Mouse (Mus musculus) forebrain, embryonic 12.5 days (tissue): ENCODE data around the gene Chmp2a. TPM values are rescaled to one million over a fixed set of nuclear protein-coding genes. Genes with fewer than 3 reads are reported as not detected.

ENCODE experiments used
- ATAC-seq: fragments of 200-750 bp; cut with Nextera tagmentation; 2 replicates; pipeline ENCODE4 v1.8.0; 2017; ENCODE audit warnings: moderate TSS enrichment; ENCODE audit not compliant: low FRiP score
- H3K27ac ChIP-seq: fragments of 300-500 bp; sonication (generic); 2 replicates; pipeline ENCODE4 v1.5.1; 2016; ENCODE audit warnings: mild to moderate bottlenecking
- H3K27me3 ChIP-seq: fragments of 300-500 bp; sonication (generic); 2 replicates; pipeline ENCODE4 v1.6.1; 2016; ENCODE audit warnings: mild to moderate bottlenecking
- H3K36me3 ChIP-seq: fragments of 300-500 bp; sonication (generic); replicated peaks from 2 replicates; pipeline ENCODE4 v1.6.1; 2016; ENCODE audit warnings: mild to moderate bottlenecking
- H3K4me1 ChIP-seq: fragments of 300-500 bp; sonication (generic); 2 replicates; pipeline ENCODE4 v1.6.1; 2016
- H3K4me2 ChIP-seq: fragments of 300-500 bp; sonication (generic); 2 replicates; pipeline ENCODE4 v1.6.1; 2016; ENCODE audit warnings: mild to moderate bottlenecking, moderate library complexity
- H3K4me3 ChIP-seq: fragments of 300-500 bp; sonication (generic); replicated peaks from 2 replicates; pipeline ENCODE4 v1.5.1; 2016; ENCODE audit warnings: mild to moderate bottlenecking
- H3K9ac ChIP-seq: fragments of 300-500 bp; sonication (generic); 2 replicates; pipeline ENCODE4 v1.6.1; 2016; ENCODE audit warnings: mild to moderate bottlenecking
- H3K9me3 ChIP-seq: fragments of 300-500 bp; sonication (generic); 2 replicates; pipeline ENCODE4 v1.6.1; 2016
- WGBS: fragments of 180-500 bp; shearing (Covaris S2); methylation state at CpG from one replicate; pipeline ENCODE4 v1.1.7; 2016; 5-methylcytosine and 5-hydroxymethylcytosine counted together
- polyA plus RNA-seq: library from polyadenylated mRNA; unstranded; fragments of >200 nt; fragmentation: Nextera tagmentation; extraction: Ambion mirVana; gene quantifications from 2 replicates; pipeline ENCODE4 v1.2.1, GENCODE M21; 2016

The Chmp2a gene
- polyA plus RNA-seq, 1 experiment from 2014 or later, result 132 TPM

DNA sequence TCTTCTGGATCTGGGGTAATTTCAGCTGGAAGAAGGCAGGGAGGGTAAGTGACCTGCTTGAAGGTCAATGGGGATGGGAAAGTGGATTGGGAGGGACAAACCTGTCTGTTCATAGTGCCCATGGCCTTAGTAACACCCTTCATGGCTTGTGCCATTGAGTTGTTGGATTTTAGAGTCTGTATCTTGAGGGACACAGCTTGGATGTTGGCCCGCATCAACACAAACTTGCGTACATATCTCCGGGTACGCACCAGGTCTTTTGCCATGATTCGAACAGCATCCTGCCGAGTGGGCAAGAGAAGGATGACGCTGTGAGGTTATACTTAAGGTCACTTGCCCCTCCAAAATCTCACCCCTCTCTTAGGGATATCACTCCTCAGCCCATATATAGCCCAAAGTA is 2.1 kb downstream of the Chmp2a start:
- no peak for ATAC-seq
- 94% methylated on average over 7 of the region's 7 CpGs for WGBS
- H3K36me3 ChIP-seq, result peaks cover 77% of the 10 kb centered on the region

DNA sequence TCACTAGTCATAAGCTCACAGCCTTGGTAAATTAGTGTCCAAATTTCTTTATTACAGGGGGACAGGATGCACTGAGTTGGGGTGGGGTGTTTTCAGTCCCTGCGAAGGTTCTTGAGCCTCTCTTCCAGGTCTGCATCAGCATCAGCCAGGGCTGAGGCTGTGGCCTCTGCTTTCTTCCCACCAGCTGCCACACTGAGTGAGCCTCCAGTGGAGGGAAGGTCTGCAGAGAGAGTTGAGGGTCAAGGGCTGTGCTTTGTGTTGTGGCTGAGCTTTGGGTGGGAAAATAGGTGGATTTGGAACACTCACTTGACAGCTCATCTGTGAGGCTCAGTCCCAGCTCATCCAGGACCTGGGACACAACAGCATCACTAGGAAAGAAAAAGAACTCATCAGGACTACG is 2.6 kb downstream of the Chmp2a start:
- Histone ChIP-seq H3K27me3 (no peaks in the 10 kb centered on the region), H3K4me3 (no peak overlapping the region), H3K9ac (no peak overlapping the region), H3K9me3 (no peaks in the 10 kb centered on the region), H3K36me3 (peaks cover 83% of the 10 kb centered on the region), H3K4me2 (no peak overlapping the region), H3K4me1 (peaks cover 41% of the 10 kb centered on the region), H3K27ac (no peak overlapping the region)
- 87% methylated on average over 2 of the region's 2 CpGs for WGBS
- no peak for ATAC-seq

More for the DNA sequence above, 2.1 kb downstream of the Chmp2a start:
- Histone ChIP-seq H3K9ac (no peak overlapping the region), H3K9me3 (no peaks in the 10 kb centered on the region), H3K27ac (no peak overlapping the region), H3K27me3 (no peaks in the 10 kb centered on the region), H3K4me2 (no peak overlapping the region), H3K4me3 (no peak overlapping the region), H3K4me1 (peaks cover 38% of the 10 kb centered on the region)

DNA sequence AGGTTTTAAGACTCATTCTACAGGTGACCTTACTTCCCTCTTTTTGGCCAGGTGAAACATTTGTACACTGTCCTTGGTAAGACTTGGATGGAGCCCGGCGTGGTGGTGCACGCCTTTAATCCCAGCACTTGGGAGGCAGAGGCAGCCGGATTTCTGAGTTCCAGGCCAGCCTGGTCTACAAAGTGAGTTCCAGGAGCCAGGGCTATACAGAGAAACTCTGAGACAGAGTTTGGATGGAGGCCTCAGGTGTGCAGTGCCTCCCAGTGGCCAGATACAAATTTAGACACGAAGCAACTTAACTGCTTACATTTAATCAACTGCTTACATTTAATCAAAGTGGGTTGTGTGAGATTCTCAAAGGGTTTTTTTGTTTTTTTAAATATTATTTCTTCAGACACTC is 3.5 kb downstream of the Chmp2a start:
- Histone ChIP-seq H3K9ac (no peak overlapping the region), H3K4me3 (no peak overlapping the region), H3K27me3 (no peaks in the 10 kb centered on the region), H3K27ac (no peak overlapping the region), H3K4me1 (peaks cover 41% of the 10 kb centered on the region), H3K9me3 (no peaks in the 10 kb centered on the region), H3K4me2 (no peak overlapping the region), H3K36me3 (peaks cover 86% of the 10 kb centered on the region)
- no peak for ATAC-seq
- 69% methylated on average over 5 of the region's 5 CpGs for WGBS

DNA sequence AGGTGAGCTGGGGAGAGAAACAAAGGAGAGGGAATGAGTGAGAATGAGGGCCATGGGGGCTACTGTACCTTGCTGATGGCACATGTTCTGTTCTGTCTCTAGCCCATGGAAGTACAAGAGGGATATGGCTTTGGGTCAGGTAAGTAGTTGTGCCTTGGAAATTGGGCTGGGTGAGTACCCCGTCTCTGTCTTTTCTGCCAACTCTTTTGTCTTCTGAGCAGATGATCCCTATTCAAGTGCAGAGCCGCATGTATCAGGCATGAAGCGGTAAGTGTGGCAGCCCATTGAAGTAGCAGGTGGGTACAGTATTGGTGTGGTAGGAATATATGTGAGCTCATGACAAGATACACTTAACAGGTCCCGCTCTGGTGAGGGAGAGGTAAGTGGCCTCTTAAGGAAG is 5.6 kb downstream of the Chmp2a start:
- H3K9ac ChIP-seq, result no peak overlapping the region
- peaks cover 37% of the 10 kb centered on the region for H3K4me1 ChIP-seq
- no peak overlapping the region for H3K4me3 ChIP-seq
- H3K36me3 ChIP-seq, result peaks cover 83% of the 10 kb centered on the region
- H3K27ac ChIP-seq, result no peak overlapping the region
- no peak for ATAC-seq
- no peak overlapping the region for H3K4me2 ChIP-seq
- WGBS, result 89% methylated on average over 4 of the region's 4 CpGs
- no peaks in the 10 kb centered on the region for H3K27me3 ChIP-seq
- H3K9me3 ChIP-seq, result no peaks in the 10 kb centered on the region

DNA sequence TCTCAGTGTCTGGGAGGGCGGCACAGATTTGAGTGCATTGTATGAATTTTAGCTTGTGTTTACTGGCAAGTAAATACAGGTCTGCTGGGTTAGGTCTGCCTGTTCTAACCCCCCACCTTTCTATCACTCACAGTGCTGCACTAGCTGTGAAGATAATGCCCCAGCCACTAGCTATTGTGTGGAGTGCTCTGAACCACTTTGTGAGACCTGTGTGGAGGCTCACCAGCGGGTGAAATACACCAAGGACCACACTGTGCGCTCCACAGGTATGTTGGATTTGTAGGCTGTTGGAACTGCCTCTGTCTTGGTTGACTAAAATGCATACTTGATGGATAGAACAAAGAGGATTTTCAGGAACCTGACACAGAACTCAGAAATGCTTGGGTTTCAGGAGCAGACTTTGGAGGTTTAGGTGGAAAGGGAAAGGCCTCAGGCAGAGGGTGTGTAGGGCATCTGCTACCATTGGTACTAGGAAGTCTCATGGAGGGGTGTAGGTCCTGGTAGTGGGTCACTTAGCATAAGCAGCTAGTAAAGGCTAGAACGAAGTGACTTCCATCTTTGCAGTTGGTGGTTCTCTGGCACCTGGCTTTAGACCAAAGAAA is 9.0 kb downstream of the Chmp2a start:
- Histone ChIP-seq H3K4me3 (peak overlapping the region; percentile 97), H3K4me2 (peak overlapping the region; percentile 99), H3K4me1 (peaks cover 33% of the 10 kb centered on the region), H3K27ac (peak overlapping the region; percentile 100), H3K9ac (peak overlapping the region; percentile 98), H3K9me3 (no peaks in the 10 kb centered on the region), H3K27me3 (no peaks in the 10 kb centered on the region), H3K36me3 (peaks cover 53% of the 10 kb centered on the region)
- 35% methylated on average over 4 of the region's 4 CpGs for WGBS
- no peak for ATAC-seq

DNA sequence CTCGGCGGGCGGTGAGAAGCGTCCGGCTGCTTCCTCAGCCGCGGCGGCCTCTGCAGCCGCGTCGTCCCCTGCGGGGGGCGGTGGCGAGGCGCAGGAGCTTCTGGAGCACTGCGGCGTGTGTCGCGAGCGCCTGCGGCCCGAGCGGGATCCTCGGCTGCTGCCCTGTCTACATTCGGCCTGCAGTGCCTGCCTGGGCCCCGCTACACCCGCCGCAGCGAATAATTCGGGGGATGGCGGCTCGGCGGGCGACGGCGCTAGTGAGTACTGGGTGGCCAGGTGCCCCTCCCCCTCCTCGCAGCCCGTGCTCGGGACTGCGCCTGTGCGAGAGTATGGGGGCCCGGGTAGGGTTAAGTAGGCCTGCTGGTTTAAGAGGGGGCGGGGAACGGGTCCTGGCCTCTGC is 9.8 kb downstream of the Chmp2a start:
- peaks cover 33% of the 10 kb centered on the region for H3K4me1 ChIP-seq
- peak; percentile 61 for ATAC-seq
- peak overlapping the region; percentile 100 for H3K27ac ChIP-seq
- H3K9ac ChIP-seq, result peak overlapping the region; percentile 98
- WGBS, result 0% methylated on average over 37 of the region's 44 CpGs
- H3K36me3 ChIP-seq, result peaks cover 45% of the 10 kb centered on the region
- no peaks in the 10 kb centered on the region for H3K9me3 ChIP-seq
- H3K27me3 ChIP-seq, result no peaks in the 10 kb centered on the region
- H3K4me3 ChIP-seq, result peak overlapping the region; percentile 97
- H3K4me2 ChIP-seq, result peak overlapping the region; percentile 99

DNA sequence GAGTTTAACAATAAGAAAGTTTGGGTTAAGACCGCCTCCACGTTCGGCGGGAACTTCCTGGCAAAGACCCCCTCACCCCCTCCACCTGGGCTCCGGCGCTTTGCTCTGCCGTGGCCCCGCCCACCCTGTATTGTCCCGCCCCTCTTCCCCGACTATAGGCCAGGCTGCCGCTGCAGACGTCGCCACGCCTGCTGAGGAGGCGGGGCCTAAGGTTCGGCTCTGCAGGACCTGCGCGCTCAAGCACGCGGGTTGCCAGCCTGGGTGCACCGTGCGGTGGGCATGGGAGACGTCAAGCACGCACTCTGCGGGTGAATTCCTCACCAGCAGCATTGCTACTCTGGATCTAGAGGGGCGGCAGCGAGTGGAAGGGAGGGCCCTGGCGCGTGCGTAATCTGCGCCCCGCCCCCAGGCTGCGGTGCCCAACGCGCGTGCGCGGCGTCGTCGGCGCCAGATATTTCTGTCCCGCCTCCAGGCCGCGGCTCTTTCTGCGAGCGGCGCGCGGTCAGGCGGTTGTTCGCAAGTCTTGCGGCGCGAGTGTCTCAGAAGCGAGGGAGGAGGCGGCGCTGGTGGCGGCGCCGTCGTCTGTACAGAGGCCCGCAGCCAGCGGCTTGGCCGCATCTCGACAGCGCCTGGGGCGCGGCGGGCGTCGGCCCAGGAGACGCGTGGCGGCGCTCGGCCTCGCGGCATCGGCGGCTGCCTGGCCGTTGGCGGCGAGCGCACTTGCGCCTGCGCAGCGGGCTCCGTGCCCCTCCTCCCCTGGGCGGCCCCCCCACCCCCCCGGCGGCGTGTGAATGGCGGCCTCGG is 10.5 kb downstream of the Chmp2a start:
- Histone ChIP-seq H3K4me3 (peak overlapping the region; percentile 97), H3K36me3 (peaks cover 38% of the 10 kb centered on the region), H3K4me1 (peaks cover 33% of the 10 kb centered on the region), H3K9ac (peak overlapping the region; percentile 98), H3K27me3 (no peaks in the 10 kb centered on the region), H3K4me2 (peak overlapping the region; percentile 99), H3K9me3 (no peaks in the 10 kb centered on the region), H3K27ac (peak overlapping the region; percentile 100)
- WGBS, result under 1% methylated on average over 81 of the region's 95 CpGs
- peak; percentile 87 for ATAC-seq

DNA sequence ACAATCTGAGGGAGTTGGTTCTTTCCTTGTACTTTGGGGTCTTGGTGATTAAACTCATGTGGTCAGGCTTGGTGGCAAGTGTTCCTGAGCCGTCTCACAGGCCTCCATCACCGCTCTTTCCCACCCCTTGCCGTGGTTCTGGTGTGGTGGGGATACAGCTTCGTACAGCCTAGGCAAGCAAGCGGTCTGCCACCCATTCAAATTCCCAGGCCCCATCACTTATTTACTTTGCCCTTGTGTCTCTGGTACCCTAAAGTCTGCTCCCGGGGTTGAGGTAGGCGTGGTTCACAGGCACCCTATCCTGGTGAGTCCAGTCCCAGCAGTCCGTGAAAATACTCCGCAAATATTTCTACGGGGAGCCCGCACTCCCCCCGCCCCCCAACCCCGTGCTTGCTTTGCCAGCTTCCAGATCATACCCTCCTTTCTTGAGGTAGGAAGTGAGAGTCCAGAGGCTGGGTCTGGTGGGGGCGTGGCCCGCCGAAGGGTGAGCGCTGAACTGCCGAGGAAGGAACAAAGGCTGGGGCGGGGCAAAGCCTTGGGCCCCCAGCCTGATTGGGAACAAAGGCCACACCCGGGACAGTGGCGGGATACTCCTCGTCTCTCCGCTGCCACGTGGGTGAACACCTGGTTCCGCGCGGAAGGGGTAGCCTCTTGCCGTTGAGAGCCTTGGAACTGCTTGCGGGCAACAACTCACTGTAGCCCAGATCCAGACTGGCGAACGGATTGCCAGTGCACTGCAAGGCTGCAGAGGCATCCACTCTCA is 11.7 kb downstream of the Chmp2a start:
- Histone ChIP-seq H3K9me3 (no peaks in the 10 kb centered on the region), H3K4me3 (peak overlapping the region; percentile 97), H3K27ac (peak overlapping the region; percentile 100), H3K4me1 (peaks cover 33% of the 10 kb centered on the region), H3K27me3 (no peaks in the 10 kb centered on the region), H3K36me3 (peaks cover 27% of the 10 kb centered on the region), H3K4me2 (peak overlapping the region; percentile 99), H3K9ac (peak overlapping the region; percentile 98)
- 3% methylated on average over 31 of the region's 31 CpGs for WGBS
- peak; percentile 70 for ATAC-seq

DNA sequence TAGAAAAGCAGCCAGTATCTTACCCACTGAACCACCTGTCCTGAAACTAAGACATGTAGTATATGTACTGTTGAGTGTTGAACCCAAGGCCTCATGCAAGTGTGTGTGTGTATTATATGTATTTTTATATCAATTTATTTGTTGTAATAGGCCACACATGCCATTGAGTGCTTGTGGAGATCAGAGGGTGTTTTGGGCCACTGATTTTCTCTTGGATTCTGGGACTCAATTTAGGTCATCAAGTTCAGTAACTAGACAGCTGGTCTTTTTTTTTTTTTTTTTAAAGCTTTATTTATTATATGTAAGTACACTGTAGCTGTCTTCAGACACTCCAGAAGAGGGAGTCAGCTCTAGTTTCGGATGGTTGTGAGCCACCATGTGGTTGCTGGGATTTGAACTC is 19.4 kb downstream of the Chmp2a start:
- Histone ChIP-seq H3K9ac (no peak overlapping the region), H3K4me2 (no peak overlapping the region), H3K4me1 (peaks cover 5% of the 10 kb centered on the region), H3K27ac (no peak overlapping the region), H3K36me3 (no peaks in the 10 kb centered on the region), H3K27me3 (no peaks in the 10 kb centered on the region), H3K4me3 (no peak overlapping the region), H3K9me3 (no peaks in the 10 kb centered on the region)
- WGBS, result 96% methylated on average over 1 of the region's 1 CpGs
- no peak for ATAC-seq

DNA sequence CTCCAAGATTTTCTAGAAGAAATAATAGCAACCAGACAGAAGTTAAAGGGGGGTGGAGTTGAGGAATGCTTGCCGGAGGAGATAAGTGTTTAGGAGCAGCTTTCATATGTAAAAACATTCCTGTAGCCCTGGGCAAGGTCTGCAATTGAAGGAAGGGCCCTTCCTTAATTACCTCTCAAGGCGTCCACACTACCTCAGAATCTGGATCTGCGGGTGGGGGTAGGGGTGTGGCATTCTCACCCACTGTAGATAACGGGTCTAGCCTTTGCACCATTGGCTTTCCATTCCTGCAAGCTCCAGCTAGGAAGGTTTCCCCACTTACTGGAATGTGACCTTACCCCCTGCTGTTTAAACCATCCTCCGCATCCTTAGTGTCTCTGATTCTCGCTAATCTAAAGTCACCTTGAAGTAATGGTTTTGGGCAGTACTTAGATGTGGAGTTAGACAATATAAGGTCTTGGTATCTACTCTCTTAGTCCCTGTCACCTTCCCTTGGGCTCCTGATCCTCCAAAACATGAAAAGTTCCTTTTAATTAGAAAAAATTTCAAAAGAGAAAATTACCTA is 20.2 kb downstream of the Chmp2a start:
- ATAC-seq, result no peak
- peaks cover 7% of the 10 kb centered on the region for H3K4me1 ChIP-seq
- H3K27ac ChIP-seq, result no peak overlapping the region
- no peak overlapping the region for H3K4me3 ChIP-seq
- H3K36me3 ChIP-seq, result no peaks in the 10 kb centered on the region
- H3K4me2 ChIP-seq, result no peak overlapping the region
- 44% methylated on average over 6 of the region's 6 CpGs for WGBS
- H3K9ac ChIP-seq, result no peak overlapping the region
- H3K9me3 ChIP-seq, result no peaks in the 10 kb centered on the region
- no peaks in the 10 kb centered on the region for H3K27me3 ChIP-seq

DNA sequence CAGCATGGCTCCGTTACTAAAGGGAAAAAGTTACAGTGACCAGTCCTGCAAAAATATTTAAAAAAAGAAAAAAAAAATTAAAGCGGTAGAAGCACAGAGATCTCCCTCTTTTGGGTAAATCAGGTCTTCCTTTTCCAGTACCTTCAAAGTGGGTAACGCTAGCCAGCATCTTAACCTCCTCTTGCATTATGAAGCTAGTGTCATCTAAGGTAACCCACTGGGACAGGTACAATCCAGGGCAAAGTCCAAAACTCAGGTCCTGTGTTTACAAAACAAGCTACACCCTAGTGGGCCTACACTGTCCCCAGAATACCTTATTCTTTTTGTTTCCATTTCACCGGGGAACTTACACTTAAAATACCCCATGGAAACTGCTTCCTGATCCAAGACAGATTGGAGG is 20.9 kb downstream of the Chmp2a start:
- H3K36me3 ChIP-seq, result no peaks in the 10 kb centered on the region
- no peak for ATAC-seq
- no peak overlapping the region for H3K27ac ChIP-seq
- H3K9ac ChIP-seq, result no peak overlapping the region
- H3K4me1 ChIP-seq, result peaks cover 10% of the 10 kb centered on the region
- no peak overlapping the region for H3K4me2 ChIP-seq
- no peaks in the 10 kb centered on the region for H3K27me3 ChIP-seq
- no peak overlapping the region for H3K4me3 ChIP-seq
- H3K9me3 ChIP-seq, result no peaks in the 10 kb centered on the region
- 69% methylated on average over 4 of the region's 4 CpGs for WGBS
